Mouse (Mus musculus): ENCODE measurements around the gene Fndc3b.
"Not testable (repeated sequence)": the region's sequence is repeated elsewhere in the genome, so short reads cannot be mapped to it uniquely, and the experiment has no call there.

Gene Fndc3b

GRCm38 (mm10) chr3:27416786-27417185 is 294.3 kb downstream of the Fndc3b start:
- DNase-seq (ENCODE audit: low read depth) = no peak

GRCm38 (mm10) chr3:27413566-27413965 is 297.5 kb downstream of the Fndc3b start:
- DNase-seq (ENCODE audit: low read depth) = no peak

- no peak for DNase-seq (ENCODE audit: low read depth)
These were observed 299.8 kb downstream of the Fndc3b start for GRCm38 (mm10) chr3:27411286-27411685.

GRCm38 (mm10) chr3:27408564-27408963 is 302.5 kb downstream of the Fndc3b start:
- peak; percentile 9 for DNase-seq (ENCODE audit: low read depth)

GRCm38 (mm10) chr3:27406440-27406839 is 304.7 kb downstream of the Fndc3b start:
- DNase-seq (ENCODE audit: low read depth) = no peak

- DNase-seq (ENCODE audit: low read depth) = not testable (repeated sequence)
These were observed 310.1 kb downstream of the Fndc3b start for GRCm38 (mm10) chr3:27400996-27401395.

- no peak for DNase-seq (ENCODE audit: low read depth)
These were observed 321.2 kb downstream of the Fndc3b start for GRCm38 (mm10) chr3:27389923-27390322.

- no peak for DNase-seq (ENCODE audit: low read depth)
These were observed 326.3 kb downstream of the Fndc3b start for GRCm38 (mm10) chr3:27384836-27385235.

- DNase-seq (ENCODE audit: low read depth) = no peak
These were observed 333.2 kb downstream of the Fndc3b start for GRCm38 (mm10) chr3:27377935-27378334.

GRCm38 (mm10) chr3:27374396-27374795 is 336.7 kb downstream of the Fndc3b start:
- DNase-seq (ENCODE audit: low read depth) = no peak

- no peak for DNase-seq (ENCODE audit: low read depth)
These were observed 339.1 kb downstream of the Fndc3b start for GRCm38 (mm10) chr3:27371725-27372650.

GRCm38 (mm10) chr3:27371276-27371621 is 339.9 kb downstream of the Fndc3b start, which contains the start of gene Ghsr:
Ghsr (plus strand) TSS chr3:27371351.
- DNase-seq (ENCODE audit: low read depth) = no peak

- DNase-seq (ENCODE audit: low read depth) = no peak
These were observed 340.4 kb downstream of the Fndc3b start for GRCm38 (mm10) chr3:27370582-27371275.

GRCm38 (mm10) chr3:27370125-27370524 is 341.0 kb downstream of the Fndc3b start:
- DNase-seq (ENCODE audit: low read depth) = peak; percentile 63
